Mouse (Mus musculus) kidney, adult 8-10 months (tissue): Measurements from ENCODE around the gene Osm.

Source experiments
- DNase-seq, 2 experiments: peaks; one replicate each; pipeline ENCODE4 v3.0.0; 2022

Gene Osm

GRCm38 (mm10) chr11:4216248-4217000, 19.8 kb upstream of the Osm start:
- peak; percentile 74 to 81 for DNase-seq

DNA sequence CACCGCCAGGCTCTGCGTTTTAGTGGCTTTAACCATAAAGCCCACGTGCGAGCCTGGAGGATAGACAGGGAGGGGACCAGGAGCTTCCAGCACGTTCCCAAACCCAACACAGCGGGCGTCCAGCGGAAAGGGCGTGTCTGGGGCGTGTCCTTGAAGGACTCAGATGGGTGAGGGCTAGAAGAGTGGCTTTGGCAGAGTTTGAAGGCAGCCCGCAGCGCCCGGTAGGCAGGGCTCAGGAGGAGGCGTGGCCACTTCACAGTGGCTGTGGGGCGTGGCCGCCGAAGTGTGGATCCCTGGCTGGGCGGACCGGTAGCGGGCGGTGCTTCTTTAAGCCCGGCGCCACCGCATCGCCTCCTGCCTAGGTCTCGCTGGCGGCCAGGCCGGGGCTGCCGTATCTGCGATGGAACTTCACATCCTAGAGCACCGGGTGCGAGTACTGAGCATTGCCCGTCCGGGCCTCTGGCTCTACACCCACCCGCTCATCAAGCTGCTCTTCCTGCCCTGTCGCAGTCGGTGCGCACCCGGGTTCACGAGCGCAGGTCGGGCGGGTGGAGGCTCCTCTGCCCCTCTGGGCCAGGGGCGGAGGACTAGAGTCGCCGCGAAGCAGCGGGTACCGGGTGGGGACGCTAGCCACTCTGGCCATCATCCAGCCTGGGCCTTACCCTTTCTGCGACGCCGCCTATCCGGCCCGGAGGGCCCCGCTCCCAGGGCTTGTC, 18.1 kb upstream of the Osm start, which contains the start of gene Castor1:
Castor1 (plus strand) TSS at position 312 of the 716 bp plus-strand sequence.
- peak; percentile 97 to 98 for DNase-seq

DNA sequence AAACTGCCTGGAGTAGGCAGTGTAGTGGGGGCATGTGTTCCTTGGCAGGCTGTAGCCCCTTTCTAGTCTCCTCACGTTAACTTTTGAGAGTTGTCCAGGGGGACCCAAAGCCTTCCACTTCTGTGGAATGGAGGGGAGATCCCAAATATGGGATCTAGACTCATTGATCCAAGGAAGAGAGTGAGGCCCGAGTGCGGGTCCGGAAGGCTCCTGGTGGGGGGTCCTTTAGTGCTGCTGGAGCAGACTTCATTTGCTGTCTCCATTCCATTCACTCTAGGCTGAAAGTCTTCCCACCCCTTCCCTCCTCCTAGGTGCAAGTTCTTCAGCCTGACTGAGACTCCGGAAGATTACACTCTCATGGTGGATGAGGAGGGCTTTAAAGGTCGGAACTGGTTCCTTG, 17.6 kb upstream of the Osm start:
- DNase-seq = no peak

- DNase-seq = peak; percentile 88 to 92
Observed at GRCm38 (mm10) chr11:4219317-4219751, 16.9 kb upstream of the Osm start.

DNA sequence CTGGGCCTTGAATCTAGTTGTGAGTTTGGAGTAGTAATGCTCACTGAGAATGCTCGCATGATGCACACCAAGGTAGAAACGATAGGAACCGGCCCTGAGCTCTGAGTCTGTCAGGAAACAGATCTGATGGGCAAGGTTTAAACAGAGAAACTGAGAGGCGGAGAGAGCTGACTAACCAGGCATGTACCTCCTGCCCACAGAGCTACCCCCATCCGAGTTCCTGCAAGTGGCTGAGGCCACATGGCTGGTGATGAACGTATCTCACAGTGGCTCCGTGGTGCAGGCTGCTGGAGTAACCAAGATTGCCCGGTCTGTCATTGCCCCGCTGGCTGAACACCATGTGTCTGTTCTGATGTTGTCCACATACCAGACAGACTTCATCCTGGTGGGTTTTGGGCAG, 16.3 kb upstream of the Osm start:
- DNase-seq = no peak

- DNase-seq = peak; percentile 60 to 85
Observed at GRCm38 (mm10) chr11:4220443-4221400, 15.5 kb upstream of the Osm start.

- no peak for DNase-seq
Observed at GRCm38 (mm10) chr11:4222046-4222950, 13.9 kb upstream of the Osm start.

DNA sequence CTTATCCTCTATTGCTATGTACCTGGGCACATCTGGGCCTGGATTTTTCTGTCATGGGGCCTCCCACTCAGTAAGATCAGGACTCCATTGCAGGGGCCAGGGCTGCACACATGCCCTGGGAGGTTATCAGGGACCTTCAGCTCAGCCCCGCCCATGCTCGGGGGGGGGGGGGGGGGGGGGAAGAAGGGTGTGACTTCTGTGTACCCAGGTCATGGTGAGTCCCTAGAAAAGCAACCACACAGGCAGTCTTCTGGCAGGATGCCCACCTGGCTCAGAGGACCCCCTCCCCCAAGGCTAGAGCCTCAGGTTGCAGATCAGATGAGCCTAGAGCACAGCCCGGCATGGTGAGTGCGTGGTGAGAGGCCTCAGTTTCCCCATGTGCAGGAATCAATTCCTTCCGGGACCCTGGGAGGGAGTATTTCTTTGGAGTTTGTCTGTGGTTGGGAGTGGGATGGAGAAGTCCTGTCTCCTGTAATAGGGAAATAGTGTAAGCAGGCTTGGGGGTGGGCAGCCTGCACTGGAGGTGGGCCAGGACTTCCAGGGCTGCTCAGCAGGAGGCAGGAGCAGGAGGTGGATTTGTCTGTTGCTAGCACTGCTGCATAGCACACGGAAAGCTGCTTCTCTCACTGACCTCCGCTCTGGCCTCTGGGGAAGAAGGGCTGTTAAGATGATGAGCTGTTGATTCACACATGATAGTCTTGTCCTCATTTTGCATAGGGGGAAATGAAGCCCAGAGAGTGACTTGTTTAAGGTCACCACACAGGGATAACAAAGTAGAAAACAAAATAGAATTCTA, 12.6 kb upstream of the Osm start:
- DNase-seq = no peak

DNA sequence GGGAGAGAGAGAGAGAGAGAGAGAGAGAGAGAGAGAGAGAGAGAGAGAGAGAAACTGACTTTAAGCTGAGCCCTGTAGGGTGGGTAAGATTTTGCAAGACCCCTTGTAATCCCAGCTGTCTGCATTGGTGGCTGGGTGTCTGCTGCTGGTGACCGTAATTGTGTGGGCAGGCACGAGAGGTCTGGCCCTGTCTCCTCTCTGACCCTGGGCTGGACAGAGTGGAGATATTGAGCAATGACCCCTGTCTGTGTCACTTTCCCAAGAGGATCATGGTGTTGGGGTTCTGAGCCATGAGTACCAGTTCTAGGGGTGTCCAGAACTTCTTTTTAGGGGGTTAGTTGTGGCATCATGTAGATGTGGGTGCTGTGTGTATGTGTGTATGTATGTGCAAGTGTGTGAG, 12.0 kb upstream of the Osm start:
- DNase-seq = no peak

DNA sequence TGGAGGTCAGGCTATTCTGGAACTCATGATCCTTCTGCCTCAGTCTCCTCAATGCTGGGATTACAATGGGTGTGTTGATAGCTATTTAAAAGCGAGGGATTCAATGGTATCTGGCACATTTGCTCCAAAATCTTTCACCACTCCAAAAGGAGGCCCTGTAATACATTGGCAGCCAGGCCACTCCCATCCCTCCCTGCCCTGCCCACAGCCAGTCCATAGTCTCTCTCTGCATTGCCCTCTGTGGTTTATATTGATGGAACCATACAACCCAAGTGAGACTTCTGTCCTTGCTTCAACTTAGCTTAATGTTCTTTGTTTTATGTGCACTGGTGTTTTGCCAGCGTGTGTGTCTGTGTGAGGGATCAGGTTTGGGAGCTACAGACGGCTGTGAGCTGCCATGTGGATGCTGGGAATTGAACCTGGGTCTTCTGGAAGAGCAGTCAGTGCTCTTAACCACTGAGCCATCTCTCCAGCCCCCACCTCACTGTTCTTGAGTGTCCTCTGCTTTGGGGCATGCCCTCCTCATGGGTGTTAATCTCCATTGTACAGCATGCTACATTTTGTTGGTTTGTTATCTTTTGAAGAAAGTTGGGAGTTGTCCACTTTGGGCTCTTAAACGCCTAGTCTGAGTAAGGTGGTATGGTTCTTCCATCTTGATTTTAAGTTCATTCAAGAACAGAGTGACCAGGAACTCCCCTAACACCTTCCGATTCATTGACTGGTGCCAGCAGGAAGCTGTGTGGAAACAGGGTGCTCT, 9.5 kb upstream of the Osm start:
- no peak for DNase-seq

DNA sequence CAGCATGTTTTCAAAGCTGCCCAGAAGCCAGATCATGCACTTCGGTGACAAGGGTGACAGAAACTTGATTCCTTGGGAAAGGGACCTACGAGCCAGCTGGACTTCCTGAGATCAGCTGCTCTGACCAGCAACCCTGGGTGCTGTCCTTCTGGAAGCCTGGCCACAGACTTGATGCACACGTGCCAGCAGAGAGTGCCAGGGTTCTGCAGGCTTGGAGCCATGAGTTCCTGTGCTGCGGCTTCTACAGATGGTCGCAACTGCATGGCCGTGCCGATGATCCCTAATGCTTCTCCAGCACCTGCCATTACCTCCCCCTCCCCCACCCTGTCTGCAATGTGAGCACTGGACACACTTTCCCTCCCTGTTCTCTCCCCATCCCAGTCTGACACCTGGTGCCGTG, 7.8 kb upstream of the Osm start:
- no peak for DNase-seq

DNA sequence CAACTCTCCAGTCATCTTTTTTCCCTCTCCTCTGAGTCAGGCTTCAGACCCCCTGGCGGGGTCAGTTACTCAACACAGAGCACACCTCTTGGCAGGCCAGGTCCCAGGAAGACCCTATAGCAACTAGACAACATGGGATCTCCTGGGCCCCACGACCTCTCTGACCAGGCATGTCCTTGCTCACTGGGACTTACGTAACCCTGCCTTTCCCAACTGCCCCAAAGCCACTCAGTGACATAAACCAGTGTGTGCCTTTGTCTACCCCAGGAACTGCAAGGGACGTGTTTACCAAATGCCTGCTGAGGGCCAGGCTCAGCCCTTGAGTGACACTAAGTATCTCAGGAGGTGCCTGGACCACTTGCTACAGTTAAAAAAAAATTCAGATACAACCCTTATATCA, 6.4 kb upstream of the Osm start:
- no peak for DNase-seq

DNA sequence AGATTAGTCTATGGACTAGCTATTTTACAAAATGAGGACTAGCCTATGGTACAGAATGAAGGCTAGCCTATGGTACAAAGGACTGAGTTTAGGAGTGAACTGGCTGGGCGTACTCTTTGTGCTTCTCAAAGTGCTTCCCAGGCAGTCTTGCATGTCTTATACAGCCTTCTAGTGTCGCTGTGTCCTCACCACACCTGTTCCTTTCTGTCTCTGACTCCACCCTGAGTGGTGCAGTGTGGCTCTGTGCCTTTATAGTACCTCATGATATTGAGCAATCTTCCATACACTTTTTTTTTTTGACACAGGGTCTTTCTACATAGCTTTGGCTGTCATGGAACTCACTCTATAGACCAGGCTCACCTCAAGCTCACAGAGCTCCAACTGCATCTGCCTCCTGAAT, 4.8 kb upstream of the Osm start:
- DNase-seq = no peak

- DNase-seq = no peak
Observed at GRCm38 (mm10) chr11:4232644-4233043, 3.6 kb upstream of the Osm start.

DNA sequence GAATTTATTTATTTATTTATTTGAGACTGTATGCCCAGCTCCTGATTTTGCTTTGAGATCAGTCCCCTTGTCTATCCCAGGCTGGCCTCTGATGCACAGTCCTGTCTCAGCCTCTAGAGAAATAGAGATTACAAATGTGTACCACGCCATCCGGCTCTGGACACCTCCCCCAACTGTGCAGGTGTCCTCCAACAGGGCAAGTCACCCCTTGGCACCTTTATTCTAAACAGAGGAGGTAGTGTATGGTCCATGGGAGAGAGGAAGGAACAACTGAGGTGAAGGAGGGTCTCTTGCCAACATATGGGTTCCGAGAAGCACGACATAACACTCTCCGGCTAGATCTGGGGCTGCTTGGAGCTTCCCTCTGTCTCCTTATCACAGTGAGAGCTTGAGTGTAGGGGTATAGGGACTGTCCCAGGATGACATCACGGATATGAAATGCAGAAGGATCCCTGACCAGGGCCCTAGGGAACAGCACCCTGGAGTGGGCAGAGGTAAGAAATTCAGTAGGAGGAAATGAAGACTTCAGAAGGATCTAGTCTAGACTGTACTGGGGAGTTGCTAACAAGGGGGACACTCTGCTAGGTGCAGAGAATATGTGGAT, 1.1 kb upstream of the Osm start:
- no peak for DNase-seq

GRCm38 (mm10) chr11:4236546-4237067, 387 bp downstream of the Osm start:
- no peak for DNase-seq

DNA sequence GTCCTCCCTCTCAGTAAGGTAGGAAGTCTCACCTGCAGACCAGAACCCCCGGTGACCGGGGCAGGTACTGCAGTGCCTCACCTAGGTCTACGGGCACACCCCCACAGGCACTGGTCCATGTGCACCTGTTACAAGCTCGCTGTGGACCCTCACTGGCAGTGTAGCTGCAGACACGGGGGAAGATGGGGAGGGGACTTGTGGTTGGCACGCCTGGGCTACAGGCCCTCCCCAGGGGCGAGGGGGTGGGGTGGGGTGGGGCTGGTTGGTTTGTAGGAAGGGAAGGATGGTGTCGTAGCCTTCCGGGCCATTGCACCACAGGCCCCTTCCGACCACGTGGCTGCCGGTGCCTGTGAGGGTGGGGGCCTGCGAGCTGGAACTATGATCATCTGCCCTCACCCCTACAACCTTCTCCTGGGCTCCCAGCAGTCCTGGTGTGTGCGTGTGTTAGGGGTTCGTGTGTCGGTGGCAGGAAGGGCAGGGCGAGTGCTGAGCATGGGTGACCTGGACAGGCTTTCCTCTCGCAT, 1.2 kb downstream of the Osm start:
- DNase-seq = no peak

- no peak for DNase-seq
Observed at GRCm38 (mm10) chr11:4238167-4238566, 1.9 kb downstream of the Osm start.

DNA sequence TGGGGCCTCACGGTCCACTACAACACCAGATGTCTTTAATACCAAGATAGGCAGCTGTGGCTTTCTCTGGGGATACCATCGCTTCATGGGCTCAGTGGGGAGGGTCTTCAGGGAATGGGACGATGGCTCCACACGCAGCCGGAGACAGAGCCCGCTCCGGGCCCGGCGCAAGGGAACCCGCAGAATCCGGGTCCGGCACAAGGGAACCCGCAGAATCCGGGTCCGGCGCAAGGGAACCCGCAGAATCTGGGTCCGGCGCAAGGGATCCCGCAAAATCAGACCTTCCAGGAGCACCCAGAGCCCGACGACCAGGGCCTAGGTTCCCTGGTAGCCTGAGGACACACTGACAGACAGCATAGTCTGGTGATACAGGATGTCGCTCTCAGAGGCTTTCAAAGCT, 3.5 kb downstream of the Osm start:
- no peak for DNase-seq

DNA sequence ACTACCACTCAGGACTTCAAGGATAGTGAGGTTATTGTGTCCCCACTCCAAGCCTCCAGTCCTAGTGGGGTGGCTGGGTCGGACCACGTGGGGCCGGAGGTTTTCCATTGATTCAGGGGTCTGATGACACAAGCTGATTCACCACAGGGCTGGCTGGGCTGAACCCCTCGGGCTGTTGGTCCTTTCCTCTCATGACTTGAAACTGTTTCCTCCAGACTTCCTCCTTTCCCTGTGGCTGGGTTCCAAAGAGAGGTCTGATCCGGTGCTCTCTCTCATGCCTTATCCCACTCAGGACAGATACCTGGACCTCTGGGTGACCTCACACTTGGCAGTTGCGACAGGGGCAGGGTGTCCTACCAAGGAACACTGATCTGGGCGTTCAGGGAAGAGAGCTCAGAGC, 3.9 kb downstream of the Osm start:
- DNase-seq = no peak
